Mouse (Mus musculus) ES-E14 (cell line): Measurements from ENCODE around the gene Nat8f5. TPM values are rescaled to one million over a fixed set of nuclear protein-coding genes. Genes with fewer than 3 reads are reported as not detected.
"Not testable (repeated sequence)": the region's sequence is repeated elsewhere in the genome, so short reads cannot be mapped to it uniquely, and the experiment has no call there.

Source experiments
- DNase-seq: peaks from one replicate; pipeline ENCODE4 v3.0.0-alpha.2; 2013; ENCODE audit warnings: low read depth, low spot score
- H3K27ac ChIP-seq: 2 replicates; pipeline ENCODE4 v1.5.1; 2012; ENCODE audit warnings: low read depth, mild to moderate bottlenecking, low read length, moderate library complexity, mixed read lengths; ENCODE audit not compliant: poor library complexity, insufficient read depth, severe bottlenecking
- H3K36me3 ChIP-seq: 2 replicates; pipeline ENCODE4 v1.6.1; 2012; ENCODE audit warnings: mild to moderate bottlenecking, low read length, moderate library complexity, mixed read lengths; ENCODE audit not compliant: control insufficient read depth, poor library complexity, insufficient read depth, severe bottlenecking
- H3K4me1 ChIP-seq, 2 experiments: fragments of 150-350 bp in 1 of 2; sonication (generic) in 1 of 2; 2 replicates each; pipeline ENCODE4 v1.6.1; 2012; ENCODE audit warnings: low read length in 2 of 2, mild to moderate bottlenecking in 1 of 2, mixed read lengths in 1 of 2; ENCODE audit not compliant: control insufficient read depth in 2 of 2, insufficient read depth in 2 of 2, poor library complexity in 1 of 2
- H3K4me3 ChIP-seq, 2 experiments: fragments of 150-350 bp in 1 of 2; sonication (generic) in 1 of 2; 2 replicates each; pipeline ENCODE4 v1.5.1; 2012; ENCODE audit warnings: low read length in 2 of 2, low read depth in 1 of 2, mild to moderate bottlenecking in 1 of 2, mixed read lengths in 1 of 2; ENCODE audit not compliant: insufficient read depth in 1 of 2, poor library complexity in 1 of 2, severe bottlenecking in 1 of 2
- H3K9ac ChIP-seq: 2 replicates; pipeline ENCODE4 v1.6.1; 2012; ENCODE audit warnings: low read depth, mild to moderate bottlenecking, low read length, mixed read lengths; ENCODE audit not compliant: poor library complexity, insufficient read depth, severe bottlenecking
- H3K9me3 ChIP-seq: fragments of 150-350 bp; sonication (generic); 2 replicates; pipeline ENCODE4 v1.6.1; 2012; ENCODE audit warnings: low read depth, mild to moderate bottlenecking, low read length; ENCODE audit not compliant: control insufficient read depth, insufficient read depth
- CHD2 ChIP-seq: IDR thresholded peaks from 2 replicates; pipeline ENCODE4 v1.6.1; 2014; ENCODE audit warnings: mild to moderate bottlenecking, low read depth, low read length, inconsistent platforms
- HCFC1 ChIP-seq: IDR thresholded peaks from 2 replicates; pipeline ENCODE4 v1.6.1; 2012; ENCODE audit warnings: low read length, inconsistent platforms, borderline replicate concordance; ENCODE audit not compliant: insufficient read depth
- MAFK ChIP-seq: IDR thresholded peaks from 2 replicates; pipeline ENCODE4 v1.6.1; 2014; ENCODE audit warnings: mild to moderate bottlenecking, low read depth, low read length, inconsistent platforms; ENCODE audit not compliant: insufficient read depth
- ZC3H11A ChIP-seq: IDR thresholded peaks from 2 replicates; pipeline ENCODE4 v1.6.1; 2012; ENCODE audit warnings: low read depth, mild to moderate bottlenecking, inconsistent platforms, low read length, borderline replicate concordance
- ZNF384 ChIP-seq: IDR thresholded peaks from 2 replicates; pipeline ENCODE4 v1.6.1; 2012; ENCODE audit warnings: low read depth, low read length, inconsistent platforms
- in situ Hi-C, 2 experiments: fragments of 600-800 bp; cut with MboI; formaldehyde crosslinking; loops; one replicate each; pipeline ENCODE4 v1.15.1; 2025; ENCODE audit warnings: low sequenced_read_pairs in 2 of 2, inconsistent platforms in 1 of 2; ENCODE audit not compliant: unreplicated experiment in 2 of 2
- total RNA-seq: library from RNA; depleted of rRNA; stranded (reverse); fragments of 300-350 nt; gene quantifications from 2 replicates; pipeline ENCODE4 v1.2.3, GENCODE M21; 2012; rRNA removed

Nat8f5 gene
- total RNA-seq, result not detected in 2 replicates

- Histone ChIP-seq H3K9ac (no peak within 1 kb of the TSS), H3K4me1 (no peaks in the 10 kb centered on the region), H3K36me3 (no peaks in the 10 kb centered on the region), H3K27ac (no peak within 1 kb of the TSS), H3K9me3 (no peaks in the 10 kb centered on the region), H3K4me3 (no peak within 1 kb of the TSS)
- no peak for TF ChIP-seq ZNF384
- TF ChIP-seq MAFK, result no peak
- no peak for TF ChIP-seq HCFC1
- no peak for TF ChIP-seq ZC3H11A
- TF ChIP-seq CHD2, result no peak
- no peak for DNase-seq
- in situ Hi-C loops, result no loop called here
Measured at GRCm38 (mm10) chr6:85820837-85821236, at the start of gene Nat8f5, which contains the start of gene Nat8f6. Gene Nat8f5 (minus strand): TSS chr6:85820972. Gene Nat8f6 (minus strand): TSS chr6:85820954.

- H3K4me3 ChIP-seq, in situ Hi-C loops, H3K4me1 ChIP-seq, H3K9ac ChIP-seq, H3K27ac ChIP-seq, H3K9me3 ChIP-seq, DNase-seq, H3K36me3 ChIP-seq: not testable (repeated sequence)
Measured at GRCm38 (mm10) chr6:85869006-85869405, 48.2 kb upstream of the Nat8f5 start, which contains the start of gene Nat8f2. Gene Nat8f2 (minus strand): TSS chr6:85869158.

DNA sequence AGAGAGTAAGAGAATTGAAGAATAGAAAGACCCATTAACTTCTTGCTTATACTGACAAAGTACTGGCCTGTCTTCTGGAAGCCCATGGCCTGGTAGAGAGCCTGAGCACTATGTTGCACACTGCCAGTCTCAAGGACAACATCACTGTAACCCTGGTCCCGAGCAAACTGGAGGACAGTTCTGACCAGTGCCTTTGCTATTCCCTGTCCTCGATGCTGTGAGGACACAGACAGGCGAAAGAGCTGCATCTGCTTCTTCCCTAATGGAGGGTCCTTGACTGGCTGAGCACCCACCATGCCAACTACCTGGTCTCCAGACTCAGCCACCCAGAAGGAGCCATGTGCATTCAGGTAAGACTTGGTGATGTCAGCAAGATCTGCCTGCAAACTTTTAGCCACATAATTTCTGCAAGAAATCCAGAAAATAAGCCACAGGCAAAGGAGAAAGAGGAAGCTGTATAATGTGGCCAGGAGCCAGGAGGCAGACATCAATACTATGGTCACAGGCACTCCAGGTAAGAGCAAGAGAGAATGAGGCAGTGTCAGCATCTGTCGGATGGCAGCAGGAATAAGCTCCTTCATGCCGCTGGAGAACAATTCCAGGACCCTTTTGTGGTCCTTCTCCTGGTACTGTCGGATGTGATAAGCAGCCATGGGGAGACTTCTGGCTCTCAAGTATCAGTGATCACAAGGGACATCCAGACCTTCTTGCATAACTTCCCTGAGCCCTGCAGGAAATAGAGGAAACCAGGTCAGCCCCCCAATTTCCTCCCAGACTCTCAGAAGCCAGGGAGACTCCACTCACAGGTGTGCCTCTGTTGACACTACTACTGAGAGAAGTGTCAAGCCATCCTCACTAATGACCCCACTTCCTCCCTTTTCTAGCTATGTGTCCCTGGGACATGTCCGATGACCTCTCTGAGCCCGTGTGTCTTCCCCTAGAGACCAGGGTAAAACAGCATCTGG is 47.2 kb upstream of the Nat8f5 start:
- TF ChIP-seq ZC3H11A (no peak), ZNF384 (no peak)
- Histone ChIP-seq H3K27ac (no peak overlapping the region), H3K4me1 (peaks cover 0 to 2% of the 10 kb centered on the region in 2 experiments; a peak in 1 of 4 replicates), H3K36me3 (no peaks in the 10 kb centered on the region), H3K4me3 (no peak overlapping the region), H3K9me3 (peaks cover 2% of the 10 kb centered on the region; the same call in 1 of the 2 replicates), H3K9ac (no peak overlapping the region)
- no peak for DNase-seq
- in situ Hi-C loops, result no loop called here

DNA sequence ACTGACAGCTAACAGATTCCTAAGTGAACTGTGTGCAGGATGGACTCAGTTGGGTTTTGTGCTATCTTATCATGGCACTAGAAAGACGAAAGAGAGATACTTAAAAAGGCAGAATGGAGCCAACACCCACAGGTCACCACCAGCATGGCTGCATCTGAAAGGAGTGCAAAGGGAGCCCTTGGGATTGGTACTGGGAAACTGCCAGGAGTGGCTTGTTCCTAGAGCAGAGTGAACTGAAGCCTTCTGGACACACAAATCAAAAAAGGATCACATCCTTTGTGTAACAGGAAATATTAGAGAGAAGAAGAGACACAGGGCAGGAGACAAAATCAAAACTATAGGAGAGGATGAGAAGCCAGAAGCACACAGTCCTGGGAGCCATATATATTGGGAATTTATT is 46.2 kb upstream of the Nat8f5 start:
- H3K27ac ChIP-seq, H3K4me3 ChIP-seq, H3K4me1 ChIP-seq, H3K9me3 ChIP-seq, DNase-seq, in situ Hi-C loops, H3K36me3 ChIP-seq, H3K9ac ChIP-seq: not testable (repeated sequence)

- H3K9me3 ChIP-seq, H3K4me3 ChIP-seq, H3K4me1 ChIP-seq, H3K36me3 ChIP-seq, H3K27ac ChIP-seq, DNase-seq, H3K9ac ChIP-seq, in situ Hi-C loops: not testable (repeated sequence)
Measured at GRCm38 (mm10) chr6:85866166-85866565, 45.4 kb upstream of the Nat8f5 start.

- H3K9me3 ChIP-seq, H3K36me3 ChIP-seq, H3K9ac ChIP-seq, H3K4me1 ChIP-seq, H3K4me3 ChIP-seq, DNase-seq, H3K27ac ChIP-seq, in situ Hi-C loops: not testable (repeated sequence)
Measured at GRCm38 (mm10) chr6:85864900-85865639, 44.3 kb upstream of the Nat8f5 start.
